Mouse (Mus musculus): ENCODE data around the gene H2-T23. TPM values are rescaled to one million over a fixed set of nuclear protein-coding genes. Genes with fewer than 3 reads are reported as not detected.
"Not testable (repeated sequence)": the region's sequence is repeated elsewhere in the genome, so short reads cannot be mapped to it uniquely, and the experiment has no call there.

The H2-T23 gene
- 13.0 and 17.3 TPM in 2 replicates for polyA plus RNA-seq (2012; rRNA removed)

GRCm38 (mm10) chr17:36032351-36032875, at the start of gene H2-T23:
Gene H2-T23 (minus strand): TSS chr17:36032855.
- H3K27ac ChIP-seq (ENCODE audit: insufficient read depth, low read length); H3K4me1 ChIP-seq (ENCODE audit: control insufficient read depth, insufficient read depth, low read length); DNase-seq; H3K27me3 ChIP-seq (ENCODE audit: control insufficient read depth, insufficient read depth, low read length): not testable (repeated sequence)
- WGBS: 1% methylated on average over 25 of the region's 25 CpGs
- peak within 1 kb of the TSS; percentile 52 for H3K4me3 ChIP-seq (replicated peaks; ENCODE audit: insufficient read depth, low read depth, low read length)

- not testable (repeated sequence) for H3K4me1 ChIP-seq (ENCODE audit: control insufficient read depth, insufficient read depth, low read length); H3K4me3 ChIP-seq (replicated peaks; ENCODE audit: insufficient read depth, low read depth, low read length); H3K27ac ChIP-seq (ENCODE audit: insufficient read depth, low read length); DNase-seq; H3K27me3 ChIP-seq (ENCODE audit: control insufficient read depth, insufficient read depth, low read length)
Measured at GRCm38 (mm10) chr17:36081901-36082300, 49.2 kb upstream of the H2-T23 start.

DNA sequence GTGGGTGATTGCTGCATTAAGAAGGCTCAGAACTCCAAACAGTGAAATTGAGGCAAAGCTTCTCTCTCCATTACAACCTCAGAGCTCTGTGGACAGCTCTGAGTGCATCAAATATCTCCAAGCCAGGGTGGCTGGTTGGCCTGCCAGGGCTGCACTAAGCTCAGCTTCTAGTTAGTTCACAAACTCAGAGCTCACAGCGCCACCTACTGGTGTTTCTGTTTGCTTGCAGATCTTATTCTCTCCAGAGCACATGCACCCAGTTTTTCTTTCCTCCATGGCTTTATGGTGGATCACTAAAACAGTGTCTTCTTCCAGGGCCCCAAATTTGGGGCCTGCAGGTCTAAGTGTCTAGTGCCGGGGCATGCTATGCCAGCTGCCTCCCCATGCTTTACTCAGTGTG, 28.2 kb upstream of the H2-T23 start:
- no peaks in the 10 kb centered on the region for H3K4me1 ChIP-seq (ENCODE audit: control insufficient read depth, insufficient read depth, low read length)
- peak; percentile 62 to 65 for DNase-seq
- 24% methylated on average over 2 of the region's 2 CpGs for WGBS
- no peak overlapping the region for H3K4me3 ChIP-seq (replicated peaks; ENCODE audit: insufficient read depth, low read depth, low read length)
- no peaks in the 10 kb centered on the region for H3K27me3 ChIP-seq (ENCODE audit: control insufficient read depth, insufficient read depth, low read length)
- peak; percentile 48; the same call in 1 of the 2 replicates for TF ChIP-seq CTCF (IDR thresholded peaks at IDR 0.05; ENCODE audit: borderline replicate concordance, insufficient read depth, low read depth, low read length)
- TF ChIP-seq POLR2A (IDR thresholded peaks at IDR 0.05; ENCODE audit: borderline replicate concordance, insufficient read depth, low read length): no peak
- H3K27ac ChIP-seq (ENCODE audit: insufficient read depth, low read length): no peak overlapping the region

DNA sequence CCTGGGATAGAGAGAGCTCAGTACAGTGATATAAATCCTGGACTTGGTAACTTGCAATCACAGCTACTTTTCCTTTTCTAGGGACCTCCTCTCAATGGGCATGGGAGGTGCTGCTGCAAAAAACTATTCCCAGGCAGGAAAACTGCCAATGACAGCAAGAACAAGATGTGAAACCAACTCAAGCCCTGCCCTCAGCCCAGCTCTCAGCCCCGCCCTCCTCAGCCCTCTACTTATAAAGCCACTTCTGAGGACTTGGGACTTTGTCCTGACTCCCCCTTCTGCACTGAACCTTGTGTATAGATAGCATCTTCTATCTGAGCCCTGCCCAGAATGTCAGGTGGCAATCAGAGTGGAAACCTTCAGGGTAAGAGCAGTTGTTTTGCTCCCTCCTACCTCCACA, 25.7 kb upstream of the H2-T23 start, which contains the start of gene Gm11127:
TSS of gene Gm11127 (minus strand) at position 10 of the 400 bp plus-strand sequence.
- not testable (repeated sequence) for H3K27me3 ChIP-seq (ENCODE audit: control insufficient read depth, insufficient read depth, low read length); DNase-seq; H3K4me1 ChIP-seq (ENCODE audit: control insufficient read depth, insufficient read depth, low read length); H3K4me3 ChIP-seq (replicated peaks; ENCODE audit: insufficient read depth, low read depth, low read length); H3K27ac ChIP-seq (ENCODE audit: insufficient read depth, low read length)
- 60% methylated on average over 1 of the region's 1 CpGs for WGBS

- 83% methylated on average over 25 of the region's 25 CpGs for WGBS
- H3K27me3 ChIP-seq (ENCODE audit: control insufficient read depth, insufficient read depth, low read length): not testable (repeated sequence)
Measured at GRCm38 (mm10) chr17:36057927-36058326, 25.3 kb upstream of the H2-T23 start.

DNA sequence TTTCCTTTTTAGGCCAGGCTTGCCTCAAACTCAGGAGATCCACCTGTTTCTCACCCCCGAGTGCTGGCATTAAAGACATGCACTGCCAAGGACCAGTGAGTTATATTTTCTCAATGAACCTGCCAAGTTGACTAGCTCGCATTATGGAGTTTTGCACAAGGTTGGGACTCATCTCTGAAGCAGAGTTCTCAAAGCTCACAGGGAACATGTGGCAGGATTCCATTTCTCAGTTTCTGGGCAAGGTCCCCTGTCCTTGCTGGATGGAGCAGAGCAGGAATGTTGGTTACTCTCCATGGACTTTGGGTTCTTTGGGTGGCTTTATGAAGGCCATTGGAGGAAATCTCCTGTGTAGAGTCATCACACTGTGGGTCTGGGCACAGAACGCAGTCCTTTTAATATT, 10.6 kb upstream of the H2-T23 start:
- no peak for DNase-seq
- TF ChIP-seq CTCF (IDR thresholded peaks at IDR 0.05; ENCODE audit: borderline replicate concordance, insufficient read depth, low read depth, low read length) (no peak), POLR2A (IDR thresholded peaks at IDR 0.05; ENCODE audit: borderline replicate concordance, insufficient read depth, low read length) (no peak)
- no peaks in the 10 kb centered on the region for H3K27me3 ChIP-seq (ENCODE audit: control insufficient read depth, insufficient read depth, low read length)
- H3K4me3 ChIP-seq (replicated peaks; ENCODE audit: insufficient read depth, low read depth, low read length): no peak overlapping the region
- WGBS: 80% methylated on average over 3 of the region's 3 CpGs
- no peaks in the 10 kb centered on the region for H3K4me1 ChIP-seq (ENCODE audit: control insufficient read depth, insufficient read depth, low read length)
- no peak overlapping the region for H3K27ac ChIP-seq (ENCODE audit: insufficient read depth, low read length)

More at GRCm38 (mm10) chr17:36057927-36058326, 25.3 kb upstream of the H2-T23 start:
- not testable (repeated sequence) for H3K27ac ChIP-seq (ENCODE audit: insufficient read depth, low read length); H3K4me3 ChIP-seq (replicated peaks; ENCODE audit: insufficient read depth, low read depth, low read length); DNase-seq; H3K4me1 ChIP-seq (ENCODE audit: control insufficient read depth, insufficient read depth, low read length)

- not testable (repeated sequence) for H3K4me1 ChIP-seq (ENCODE audit: control insufficient read depth, insufficient read depth, low read length); H3K27me3 ChIP-seq (ENCODE audit: control insufficient read depth, insufficient read depth, low read length); H3K27ac ChIP-seq (ENCODE audit: insufficient read depth, low read length)
- TF ChIP-seq POLR2A (IDR thresholded peaks at IDR 0.05; ENCODE audit: borderline replicate concordance, insufficient read depth, low read length): peak; percentile 38; the same call in 1 of the 2 replicates
- peak within 1 kb of the TSS; percentile 52 for H3K4me3 ChIP-seq (replicated peaks; ENCODE audit: insufficient read depth, low read depth, low read length)
- peak; percentile 57 to 85 for DNase-seq
- WGBS: under 1% methylated on average over 12 of the region's 12 CpGs
Measured at GRCm38 (mm10) chr17:36042610-36043169, 10.0 kb upstream of the H2-T23 start, which contains the start of the genes H2-T22 and Gm6034. Gene H2-T22 (minus strand): TSS chr17:36042747. Gene Gm6034 (plus strand): TSS chr17:36042961.

DNA sequence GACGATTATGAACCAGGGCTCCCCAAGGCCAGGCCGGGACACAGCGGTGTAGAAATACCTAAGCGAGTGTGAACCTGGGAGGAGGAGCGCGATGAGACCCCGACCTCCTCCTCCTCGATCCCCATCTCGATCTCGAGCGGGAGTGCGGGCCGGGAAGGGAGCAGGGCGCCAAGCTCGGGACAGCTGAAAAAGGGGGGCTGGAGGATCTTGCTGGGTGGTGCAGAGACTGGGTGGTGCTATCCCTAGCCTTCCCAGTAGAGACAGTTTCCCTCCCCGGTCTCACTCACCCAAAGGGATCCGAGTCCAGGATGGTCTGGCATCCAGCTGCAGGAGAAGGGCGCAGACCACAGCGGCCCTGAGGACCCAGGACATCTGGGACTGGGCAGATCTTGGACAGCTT, 9.4 kb upstream of the H2-T23 start:
- not testable (repeated sequence) for H3K27me3 ChIP-seq (ENCODE audit: control insufficient read depth, insufficient read depth, low read length); H3K27ac ChIP-seq (ENCODE audit: insufficient read depth, low read length); H3K4me1 ChIP-seq (ENCODE audit: control insufficient read depth, insufficient read depth, low read length)
- peak overlapping the region; percentile 46 for H3K4me3 ChIP-seq (replicated peaks; ENCODE audit: insufficient read depth, low read depth, low read length)
- WGBS: 1% methylated on average over 19 of the region's 19 CpGs
- peak in 1 of 2 experiments; percentile 34 for DNase-seq

GRCm38 (mm10) chr17:36040604-36041003, 7.9 kb upstream of the H2-T23 start:
- 89% methylated on average over 2 of the region's 2 CpGs for WGBS
- not testable (repeated sequence) for H3K4me3 ChIP-seq (replicated peaks; ENCODE audit: insufficient read depth, low read depth, low read length); H3K27ac ChIP-seq (ENCODE audit: insufficient read depth, low read length); H3K27me3 ChIP-seq (ENCODE audit: control insufficient read depth, insufficient read depth, low read length); H3K4me1 ChIP-seq (ENCODE audit: control insufficient read depth, insufficient read depth, low read length); DNase-seq

DNA sequence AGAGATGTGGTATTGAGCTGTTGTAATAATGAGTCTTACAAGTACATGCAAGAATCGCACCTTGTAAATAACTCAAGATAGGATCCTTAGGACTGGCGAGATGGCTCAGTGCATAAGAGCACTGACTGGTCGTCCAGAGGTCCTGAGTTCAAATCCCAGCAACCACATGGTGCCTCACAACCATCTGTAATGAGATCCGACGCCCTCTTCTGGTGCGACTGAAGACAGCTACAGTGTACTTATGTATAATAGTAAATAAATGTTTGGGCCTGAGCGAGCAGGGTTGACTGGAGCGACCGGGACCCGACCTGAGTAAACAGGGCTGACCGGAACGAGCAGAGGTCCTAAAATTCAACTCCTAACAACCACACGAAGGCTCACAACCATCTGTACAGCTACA, 3.5 kb upstream of the H2-T23 start:
- H3K27ac ChIP-seq (ENCODE audit: insufficient read depth, low read length); H3K4me3 ChIP-seq (replicated peaks; ENCODE audit: insufficient read depth, low read depth, low read length); H3K27me3 ChIP-seq (ENCODE audit: control insufficient read depth, insufficient read depth, low read length); DNase-seq; H3K4me1 ChIP-seq (ENCODE audit: control insufficient read depth, insufficient read depth, low read length): not testable (repeated sequence)
- WGBS: 90% methylated on average over 13 of the region's 13 CpGs

Measured in cerebellum, adult 2 months (tissue).